Mouse (Mus musculus): Measurements from ENCODE around the gene Ndufs6.

The Ndufs6 gene

DNA sequence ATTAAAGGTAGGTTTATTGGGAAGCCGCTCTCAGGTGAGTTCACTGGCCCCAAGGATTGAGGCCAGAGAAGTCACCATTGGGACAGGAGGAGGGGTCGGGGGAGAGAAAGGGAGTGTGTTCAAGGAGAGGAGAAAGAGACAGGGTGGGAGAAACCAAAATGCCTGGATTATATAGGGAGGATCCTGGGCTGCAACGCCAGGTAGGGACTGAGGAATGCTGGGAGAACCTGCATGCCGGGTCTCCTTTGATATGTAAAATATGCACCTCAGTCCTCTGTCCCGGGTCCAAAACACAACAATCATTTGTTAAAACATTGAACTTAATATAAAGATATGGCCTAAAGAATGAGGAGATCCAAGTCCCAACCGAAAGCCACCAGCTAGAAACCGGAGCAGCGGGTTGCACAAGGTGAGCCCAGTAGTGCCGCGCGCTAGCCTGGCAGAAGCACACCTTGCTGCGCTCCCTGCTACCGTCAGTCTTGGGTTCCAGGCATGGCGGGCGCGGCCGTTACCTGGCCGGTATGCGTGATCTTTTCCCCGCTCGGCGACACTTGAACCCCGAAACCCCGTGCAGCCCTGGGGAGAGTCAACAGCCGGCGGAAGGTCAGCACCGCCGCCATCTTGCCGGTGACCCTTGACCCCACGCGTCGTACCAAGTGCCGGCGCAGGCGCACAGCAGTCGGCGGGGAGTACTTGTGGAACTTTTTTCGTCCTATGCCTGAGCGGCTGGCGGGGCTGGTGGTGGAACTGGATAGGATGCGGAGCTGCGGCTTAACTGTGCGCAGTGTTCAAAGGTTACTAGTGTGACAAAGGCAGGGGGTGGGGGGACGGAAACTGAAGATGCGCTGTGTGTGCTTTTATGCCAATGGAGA is at the start of gene Ndufs6, which contains the start of gene Mrpl36:
Gene Ndufs6, minus strand, starts transcription at position 716 of the 872 bp plus-strand sequence.
Gene Mrpl36, plus strand, starts transcription at position 687 of the 872 bp plus-strand sequence.
- peak; percentile 96 for DNase-seq (ENCODE audit: low read depth, low spot score)

DNA sequence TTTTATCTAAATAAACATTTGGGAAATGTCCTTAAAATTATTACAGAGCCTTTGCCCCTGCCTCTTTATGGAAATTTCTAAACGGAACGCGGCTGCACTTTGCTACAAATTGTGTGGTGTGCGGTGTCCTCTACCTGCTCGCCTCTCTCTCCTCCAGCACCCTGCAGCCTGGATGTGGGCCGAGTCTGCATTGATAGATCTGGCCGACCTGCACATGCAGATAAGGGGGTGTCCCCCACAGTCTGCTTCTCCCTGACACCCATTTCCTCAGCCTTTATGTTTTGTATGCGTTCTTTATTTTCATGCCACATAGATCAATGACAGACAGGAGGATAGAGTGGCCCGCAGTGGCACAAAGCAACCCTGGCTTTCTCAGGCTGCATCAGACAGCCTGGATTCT is 49.3 kb upstream of the Ndufs6 start:
- DNase-seq (ENCODE audit: low read depth, low spot score): peak; percentile 11

DNA sequence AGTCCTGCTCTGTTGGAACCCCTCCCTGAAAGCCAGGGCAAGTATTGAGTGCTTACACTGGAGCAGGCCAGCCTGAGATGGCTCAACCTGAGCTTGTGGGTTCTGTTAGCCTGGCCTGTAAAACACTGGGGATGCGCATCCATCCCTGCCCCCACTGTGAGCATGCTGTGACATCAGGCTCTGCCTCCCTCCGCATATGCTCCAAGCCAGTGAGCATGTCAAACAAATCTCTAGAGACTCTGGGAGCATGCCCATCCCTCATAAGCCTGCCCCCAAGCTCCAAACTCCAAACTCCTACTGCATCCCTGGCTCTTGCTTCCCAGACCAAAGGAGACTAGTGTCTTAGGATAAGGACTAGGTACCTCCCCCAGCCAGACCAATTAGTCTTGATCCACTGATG is 46.3 kb upstream of the Ndufs6 start:
- no peak for DNase-seq (ENCODE audit: low read depth, low spot score)

DNA sequence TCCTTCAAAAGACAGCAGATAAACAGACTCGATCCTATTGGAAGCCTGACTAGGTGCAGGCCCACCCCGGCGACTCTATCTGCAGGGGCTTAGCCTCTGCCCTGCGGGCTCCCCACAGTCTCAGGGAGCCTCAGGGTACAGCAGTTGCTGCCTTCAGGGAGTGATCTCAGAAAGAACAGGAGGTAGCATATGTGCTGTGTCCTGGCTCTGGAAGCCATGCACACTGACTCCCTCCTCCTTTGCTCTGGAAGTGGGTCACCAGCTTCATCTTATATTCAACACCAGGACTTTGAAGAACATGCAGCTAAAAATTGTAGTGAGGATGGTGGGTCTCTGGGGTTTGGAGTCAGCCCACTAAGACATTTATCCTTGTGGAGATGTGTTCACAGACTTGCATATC is 45.0 kb upstream of the Ndufs6 start:
- no peak for DNase-seq (ENCODE audit: low read depth, low spot score)

DNA sequence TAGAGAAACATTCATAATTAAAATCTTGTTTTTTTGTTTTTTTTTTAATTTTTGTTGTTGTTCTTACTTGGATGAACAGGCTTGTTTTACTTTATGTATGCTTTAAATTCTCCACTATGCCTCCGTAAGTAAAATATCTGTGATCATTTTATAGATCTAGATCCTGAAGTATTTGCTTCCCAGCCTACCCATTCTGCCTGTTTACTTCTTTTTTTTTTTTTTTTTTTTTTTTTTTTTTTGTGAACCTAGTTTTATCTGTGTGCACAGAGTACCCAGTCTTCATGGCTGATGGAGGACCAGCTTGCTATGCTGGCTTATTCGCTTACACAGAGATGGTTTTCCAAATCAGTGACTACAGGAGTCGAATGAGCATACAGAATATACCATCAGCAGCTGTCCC is 28.8 kb upstream of the Ndufs6 start:
- DNase-seq (ENCODE audit: low read depth, low spot score): no peak

DNA sequence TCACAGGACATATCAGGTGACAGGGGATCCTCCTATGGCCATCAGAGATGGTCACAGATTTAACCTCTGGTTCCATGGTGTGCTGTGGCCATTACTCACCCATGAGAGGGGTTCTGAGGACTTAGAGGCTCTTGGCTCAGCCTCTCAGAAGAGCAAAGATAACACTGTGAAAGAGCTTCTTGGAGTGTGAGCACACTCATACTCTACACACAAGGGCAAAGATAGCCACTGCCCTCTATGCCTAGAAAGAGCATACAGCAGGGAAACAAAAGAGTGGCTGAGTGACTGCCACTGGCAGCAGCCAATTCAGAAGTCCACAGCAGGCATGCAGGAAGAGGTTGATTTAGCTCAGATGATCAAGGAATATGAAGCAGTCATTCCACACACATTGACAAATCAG is 24.1 kb upstream of the Ndufs6 start:
- DNase-seq (ENCODE audit: low read depth, low spot score): no peak

DNA sequence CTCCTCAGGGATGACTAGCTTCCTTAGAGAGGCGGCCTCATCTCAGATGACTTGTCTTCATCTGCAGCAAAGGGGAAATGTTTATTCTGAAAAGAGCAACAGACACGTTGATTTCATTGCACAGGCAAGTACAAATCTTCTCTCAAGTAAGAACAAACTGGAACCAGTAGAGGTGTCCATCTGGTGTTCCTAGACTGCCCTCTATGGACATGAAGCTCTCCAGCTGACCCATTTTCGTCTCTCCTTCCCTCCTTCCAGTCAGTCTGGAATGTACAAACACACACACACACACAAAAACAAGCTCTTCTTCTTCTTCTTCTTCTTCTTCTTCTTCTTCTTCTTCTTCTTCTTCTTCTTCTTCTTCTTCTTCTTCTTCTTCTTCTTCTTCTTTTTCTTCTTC is 23.6 kb upstream of the Ndufs6 start:
- DNase-seq (ENCODE audit: low read depth, low spot score): no peak

DNA sequence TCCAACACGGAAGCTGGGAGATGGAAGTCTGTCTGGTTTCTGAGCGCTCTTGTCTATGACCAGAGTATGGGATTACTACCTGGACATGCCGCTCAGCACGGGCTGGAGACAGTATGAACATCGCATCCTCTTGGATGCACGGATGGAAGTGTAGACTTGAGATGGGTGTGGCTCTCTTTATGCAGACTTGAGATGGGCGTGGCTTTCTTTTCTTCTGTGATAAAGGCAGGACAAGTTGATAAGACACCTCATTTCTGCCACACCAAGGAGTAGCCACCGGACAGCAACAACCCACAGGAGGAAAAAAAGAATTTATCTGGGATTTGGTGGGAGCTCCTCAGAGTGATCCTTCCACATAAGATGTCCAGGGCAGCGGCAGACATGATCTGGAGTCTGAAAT is 22.4 kb upstream of the Ndufs6 start:
- DNase-seq (ENCODE audit: low read depth, low spot score): no peak

DNA sequence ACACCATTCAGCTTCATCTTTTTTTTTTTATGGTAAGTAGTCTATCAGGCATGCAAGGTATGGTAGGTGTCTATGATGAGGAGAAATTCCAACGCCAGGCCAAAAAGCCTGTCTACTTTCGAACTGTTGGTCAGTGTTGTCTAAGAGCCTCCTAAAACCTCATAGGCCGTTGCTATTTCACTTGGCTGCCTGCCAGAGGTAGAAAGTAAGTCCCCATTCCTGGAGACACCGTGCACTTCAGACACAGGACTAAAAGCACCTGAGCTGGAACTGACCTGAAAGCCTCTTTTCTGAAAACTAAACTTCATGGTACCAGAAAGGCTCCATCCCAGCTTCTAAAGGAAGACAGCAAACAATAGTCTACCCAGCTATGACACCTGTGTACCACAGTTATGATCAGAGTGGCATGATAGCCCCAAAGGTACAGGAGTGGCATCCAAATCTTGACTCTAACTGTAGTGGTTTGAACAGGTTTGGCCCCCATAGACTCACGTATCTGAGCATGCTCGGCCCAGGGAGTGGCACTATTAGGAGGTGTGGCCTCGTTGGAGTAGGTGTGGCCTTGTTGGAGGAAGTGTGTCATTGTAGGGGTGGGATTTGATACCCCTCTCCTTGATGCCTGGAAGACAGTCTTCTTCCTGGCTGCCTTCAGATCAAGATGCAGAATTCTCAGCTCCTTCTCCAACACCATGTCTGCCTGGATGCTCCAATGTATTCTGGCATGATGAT is 19.7 kb upstream of the Ndufs6 start:
- DNase-seq (ENCODE audit: low read depth, low spot score): no peak

DNA sequence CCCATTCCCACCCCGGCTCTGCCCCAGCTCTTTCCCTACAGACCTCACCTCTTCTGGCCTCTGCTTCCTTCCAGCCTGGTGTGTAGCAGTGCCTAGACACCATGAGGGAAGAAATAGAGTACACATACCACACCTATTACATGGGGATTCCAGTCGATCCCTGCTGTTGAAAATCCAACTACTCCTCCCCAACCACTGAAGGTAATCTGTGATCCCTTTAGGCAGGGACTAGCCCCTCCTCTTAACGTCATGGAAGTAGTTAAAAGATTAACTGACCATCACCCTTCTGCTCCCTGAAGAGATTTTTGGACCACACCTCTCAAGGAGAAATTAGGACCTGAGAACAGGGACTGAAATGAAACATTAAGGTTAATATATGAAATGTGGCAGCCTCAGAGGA is 18.8 kb upstream of the Ndufs6 start:
- DNase-seq (ENCODE audit: low read depth, low spot score): no peak

DNA sequence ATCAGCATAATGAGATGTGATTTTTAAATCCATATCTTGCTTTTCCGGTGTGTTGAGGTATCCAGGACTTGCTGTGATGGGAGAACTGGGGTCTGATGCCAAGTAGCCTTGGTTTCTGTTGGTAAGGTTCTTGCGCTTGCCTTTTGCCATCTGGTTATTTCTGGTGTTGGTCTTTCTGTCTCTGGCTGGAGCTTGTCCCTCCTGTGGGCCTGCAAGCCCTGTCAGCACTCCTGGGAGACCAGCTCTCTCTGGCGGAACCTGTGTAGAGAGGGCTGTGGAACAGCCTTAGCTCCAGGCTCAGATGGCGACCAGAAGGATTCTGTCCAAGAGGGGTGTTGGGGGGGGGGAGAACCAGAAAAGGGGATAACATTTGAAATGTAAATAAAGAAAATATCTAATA is 18.4 kb upstream of the Ndufs6 start:
- DNase-seq (ENCODE audit: low read depth, low spot score): no peak

DNA sequence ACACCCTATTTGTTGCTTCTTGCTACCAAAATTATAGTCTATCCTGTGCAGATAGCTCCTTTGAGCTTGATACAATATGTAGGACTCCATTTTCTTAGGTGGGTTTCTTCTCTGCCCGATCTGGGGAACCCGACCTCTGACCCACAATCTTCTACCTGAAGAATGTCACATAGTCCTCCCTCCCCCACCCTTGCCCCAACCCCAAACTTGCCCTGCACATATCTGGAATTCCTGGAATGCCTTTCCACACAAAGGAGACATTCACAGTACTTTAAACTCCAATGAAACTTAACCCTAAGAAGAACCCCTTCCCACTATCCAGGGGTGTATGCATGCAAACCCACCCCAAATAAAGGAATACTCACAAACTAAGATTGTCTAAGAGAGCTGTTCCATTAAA is 17.8 kb upstream of the Ndufs6 start:
- no peak for DNase-seq (ENCODE audit: low read depth, low spot score)

DNA sequence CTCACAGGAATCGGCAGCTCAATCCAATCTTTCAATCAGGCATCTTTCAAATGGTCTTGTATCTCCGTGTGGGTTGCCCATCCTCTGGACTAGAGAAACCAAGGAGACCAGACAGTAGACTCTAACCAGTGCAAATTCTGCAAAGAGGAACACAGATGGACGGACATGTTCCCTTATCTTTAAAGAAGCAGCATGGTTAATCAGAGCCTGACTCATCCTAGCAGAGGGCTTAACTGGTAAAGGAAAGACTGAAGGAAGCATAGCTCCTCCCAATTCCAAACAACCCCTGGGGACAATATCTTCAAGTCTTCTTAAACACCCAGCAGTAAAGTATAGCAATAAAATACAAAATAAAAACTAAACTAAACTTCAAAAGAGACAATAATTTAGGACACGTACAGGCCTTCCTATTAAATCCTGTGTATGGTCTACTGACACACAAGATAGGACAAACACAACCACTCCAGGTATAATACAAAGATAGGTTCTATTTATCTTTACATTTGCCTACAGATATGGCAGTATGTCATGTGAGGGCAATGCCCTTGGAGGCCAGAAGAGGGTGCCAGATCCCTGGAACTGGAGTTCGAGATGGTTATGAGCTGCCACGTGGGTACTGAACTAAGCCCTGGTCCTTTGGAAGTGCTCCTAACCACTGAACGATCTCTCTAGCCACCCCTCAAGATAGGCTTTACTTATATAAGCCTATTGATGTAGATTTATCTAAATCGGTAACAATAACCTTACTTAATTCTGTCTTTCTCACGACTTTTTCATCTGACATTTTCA is 17.0 kb upstream of the Ndufs6 start:
- peak; percentile 59 for DNase-seq (ENCODE audit: low read depth, low spot score)

DNA sequence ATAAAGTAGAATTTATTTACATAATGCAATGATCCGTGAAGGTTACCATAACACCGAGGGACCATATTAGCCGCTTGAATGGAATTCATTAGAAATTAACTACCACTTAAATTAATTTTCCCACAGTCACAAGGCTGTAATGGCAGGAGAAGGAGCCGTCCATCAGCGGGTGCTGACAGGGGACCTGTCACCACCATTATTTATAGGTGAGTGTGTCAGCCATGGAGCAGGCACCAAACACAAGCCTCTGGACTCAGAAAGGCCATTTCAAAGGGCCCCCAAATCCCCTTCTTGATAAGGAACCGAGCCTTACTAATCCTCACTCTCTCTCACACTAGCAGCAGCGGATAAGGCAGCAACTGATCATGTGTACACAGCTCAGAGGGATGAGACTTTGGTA is 8.4 kb upstream of the Ndufs6 start:
- DNase-seq (ENCODE audit: low read depth, low spot score): no peak

DNA sequence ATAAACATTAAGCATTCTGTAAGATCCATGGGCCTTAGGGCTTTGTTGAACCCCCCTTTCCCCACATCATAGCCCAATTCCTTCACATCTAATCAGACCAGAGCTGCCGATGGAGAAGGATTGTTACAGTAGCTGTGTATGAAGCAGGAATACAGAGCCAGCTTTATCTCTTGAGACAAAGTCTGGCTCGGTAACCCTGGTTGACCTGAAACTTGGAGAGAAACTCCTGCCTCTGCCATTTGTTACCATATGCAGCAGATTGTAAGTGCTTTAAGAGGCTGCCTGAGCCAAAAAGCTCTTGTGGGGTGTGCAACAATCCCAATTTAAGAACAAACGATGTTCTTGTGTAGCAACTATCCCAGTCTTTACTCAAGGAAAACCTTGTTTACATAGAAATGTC is 3.4 kb upstream of the Ndufs6 start:
- no peak for DNase-seq (ENCODE audit: low read depth, low spot score)

DNA sequence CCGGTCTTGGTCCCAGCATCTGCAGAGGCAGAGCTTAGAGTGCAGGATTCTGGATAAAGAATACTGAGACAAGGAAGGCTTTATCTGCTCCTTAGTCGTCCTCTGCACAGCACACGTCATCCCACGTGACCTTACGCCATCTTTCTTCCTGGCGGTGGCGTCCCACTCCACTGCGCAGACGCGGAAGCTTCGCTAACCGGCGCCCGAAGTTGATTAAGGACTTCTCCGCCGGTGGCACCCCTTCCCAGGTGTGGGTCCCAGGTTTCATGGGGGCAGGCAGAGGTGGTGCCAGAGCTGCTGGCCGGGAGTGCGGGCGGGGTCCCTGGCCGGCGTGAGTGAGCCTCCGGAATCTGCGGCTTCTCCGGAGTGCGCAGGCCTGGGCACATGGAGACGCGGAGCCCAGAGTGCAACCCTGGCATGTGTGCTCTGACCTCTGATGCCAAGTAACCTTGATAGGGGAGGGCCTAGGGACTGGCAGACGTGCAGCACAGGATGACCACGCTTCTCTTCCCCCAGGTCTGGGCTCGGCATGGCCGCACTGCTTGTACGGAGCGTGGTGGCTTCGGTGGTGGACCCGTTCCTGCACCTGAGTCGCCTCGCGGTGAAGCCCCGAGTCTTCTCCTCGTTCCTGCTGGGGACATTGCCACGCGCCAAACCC is 2.6 kb upstream of the Ndufs6 start:
- DNase-seq (ENCODE audit: low read depth, low spot score): peak; percentile 91

DNA sequence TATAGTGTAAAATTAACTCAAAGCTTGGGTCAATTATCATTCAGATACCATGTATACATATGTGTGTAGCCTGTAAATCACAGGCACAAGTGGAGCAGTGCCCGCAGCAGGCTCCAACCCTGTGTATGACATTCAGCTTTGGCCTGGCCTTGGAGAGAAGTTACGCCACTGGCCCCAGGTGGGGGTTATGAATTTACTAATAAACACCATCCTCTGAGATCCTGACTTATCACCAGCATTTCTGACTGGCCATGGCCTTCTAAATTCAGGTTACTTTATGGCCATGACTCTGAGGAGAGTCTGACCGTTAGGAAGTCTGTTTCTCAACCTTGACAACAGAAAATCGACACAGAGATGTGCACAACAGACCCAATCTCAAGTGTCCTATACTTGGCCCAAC is 4.9 kb downstream of the Ndufs6 start:
- no peak for DNase-seq (ENCODE audit: low read depth, low spot score)

DNA sequence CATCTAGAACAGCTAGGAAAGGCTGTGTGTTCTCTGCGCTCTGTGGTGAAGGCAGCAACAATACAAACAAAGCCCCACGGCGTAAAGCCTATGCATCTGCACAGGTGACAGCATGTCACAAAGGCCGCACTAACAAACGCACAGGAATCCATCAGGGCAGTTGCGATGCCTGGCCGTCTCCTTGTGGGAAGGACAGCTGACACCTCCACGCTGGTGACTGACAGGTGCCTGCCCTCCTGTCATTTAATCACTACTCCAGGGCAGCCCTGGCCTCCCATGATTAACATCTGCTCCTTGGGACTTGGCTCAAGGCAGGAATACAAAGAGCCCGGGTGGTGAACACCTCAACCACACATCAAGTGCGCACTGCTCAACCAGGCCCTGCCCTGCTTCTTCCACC is 5.7 kb downstream of the Ndufs6 start:
- no peak for DNase-seq (ENCODE audit: low read depth, low spot score)

DNA sequence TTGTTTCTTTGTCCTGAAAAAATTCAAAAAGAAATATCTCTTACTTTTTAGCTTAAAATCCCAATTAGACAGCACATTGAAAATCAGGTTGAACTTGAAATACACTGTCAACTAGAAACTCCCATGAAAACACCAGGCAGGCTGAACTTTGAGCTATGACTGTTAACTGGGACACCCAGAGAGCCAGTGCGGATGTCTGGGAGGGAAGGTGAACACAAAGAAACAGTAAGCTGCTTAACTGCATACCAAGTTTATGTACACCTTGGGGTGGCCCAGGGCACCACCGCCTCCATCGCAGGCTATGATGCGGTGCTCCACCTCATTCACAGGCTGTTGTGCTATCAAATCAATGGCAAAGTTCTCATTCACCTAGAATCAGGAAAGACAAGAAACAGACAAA is 8.3 kb downstream of the Ndufs6 start:
- DNase-seq (ENCODE audit: low read depth, low spot score): no peak

DNA sequence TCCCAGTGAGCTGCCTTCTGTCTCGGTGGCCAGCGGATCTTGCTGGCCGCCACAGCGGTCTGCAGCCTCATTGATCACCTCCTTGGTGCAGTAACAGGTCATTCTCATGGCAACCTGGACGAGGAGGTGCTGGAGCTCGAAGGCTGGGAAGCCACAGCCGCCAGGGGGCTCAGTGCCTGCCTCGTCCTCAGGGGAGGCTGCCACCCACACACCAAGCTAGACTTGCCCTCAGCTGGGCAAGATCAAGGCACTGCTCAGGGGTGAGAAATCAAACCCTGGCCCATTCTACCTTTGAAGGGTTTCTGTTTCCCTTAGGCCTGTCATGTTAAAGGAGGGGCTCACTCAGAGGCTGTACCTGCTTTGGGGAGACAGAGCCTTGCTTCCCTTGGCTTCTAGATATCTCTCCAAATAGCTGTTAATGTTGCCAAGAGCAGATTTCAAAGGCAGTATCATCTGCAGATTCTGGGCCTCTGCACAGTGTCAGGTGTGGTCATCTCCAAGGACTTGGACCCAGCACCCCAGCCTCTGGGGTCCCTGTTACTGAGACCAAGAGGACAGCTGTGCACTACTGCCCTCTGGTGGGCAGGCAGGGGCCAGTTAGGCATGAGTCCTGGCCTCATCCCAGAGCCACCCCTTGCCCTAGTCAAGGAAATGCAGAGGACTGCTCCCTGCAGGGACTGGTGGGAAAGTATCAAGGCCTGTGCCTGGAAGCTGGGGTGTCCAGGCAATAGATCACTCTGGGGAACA is 18.0 kb downstream of the Ndufs6 start:
- peak; percentile 73 for DNase-seq (ENCODE audit: low read depth, low spot score)

DNA sequence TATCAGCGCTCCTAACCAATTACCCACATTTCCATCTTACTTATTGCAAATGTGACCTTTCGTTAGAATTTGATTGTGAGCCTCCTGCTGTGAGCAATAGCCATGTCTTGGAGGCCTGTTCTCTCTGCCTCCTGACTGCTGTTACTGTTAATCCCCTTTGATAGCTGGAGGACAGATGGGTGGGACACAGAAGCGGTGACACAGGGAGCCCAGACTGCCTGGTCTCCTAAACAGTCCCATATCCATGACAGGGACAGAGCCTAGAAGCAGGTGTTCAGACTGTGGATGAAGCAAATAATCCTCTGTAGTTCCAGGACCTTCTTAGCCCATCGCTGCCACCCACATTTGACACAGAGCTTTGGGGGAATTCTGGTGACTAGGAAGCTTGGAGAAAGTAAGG is 21.9 kb downstream of the Ndufs6 start:
- no peak for DNase-seq (ENCODE audit: low read depth, low spot score)
